Mouse (Mus musculus) myocyte (in vitro differentiated cells): Measurements from ENCODE around the gene Bhlhe23.

ENCODE experiments used
- CEBPB ChIP-seq: IDR thresholded peaks from 2 replicates; pipeline ENCODE4 v1.6.1; 2011; ENCODE audit warnings: mild to moderate bottlenecking, moderate library complexity; ENCODE audit not compliant: poor library complexity, insufficient read depth, severe bottlenecking
- E2F4 ChIP-seq: IDR thresholded peaks from one replicate; pipeline ENCODE4 v1.6.1; 2011; ENCODE audit warnings: mild to moderate bottlenecking, control low read depth, moderate library complexity; ENCODE audit not compliant: insufficient read depth
- MAX ChIP-seq: IDR thresholded peaks from one replicate; pipeline ENCODE4 v1.6.1; 2011; ENCODE audit warnings: low read depth, mild to moderate bottlenecking, control low read depth
- MYOD1 ChIP-seq, 3 experiments: IDR thresholded peaks; one replicate each; pipeline ENCODE4 v1.6.1; 2011; ENCODE audit warnings: control low read depth in 2 of 3, low read depth in 2 of 3, mild to moderate bottlenecking in 2 of 3, moderate library complexity in 1 of 3; ENCODE audit not compliant: insufficient read length in 2 of 3, control insufficient read depth in 1 of 3
- MYOG ChIP-seq, 3 experiments: IDR thresholded peaks; one replicate each; pipeline ENCODE4 v1.6.1; 2011; ENCODE audit warnings: control low read depth in 2 of 3, low read depth in 2 of 3, mild to moderate bottlenecking in 2 of 3; ENCODE audit not compliant: insufficient read length in 2 of 3, control insufficient read depth in 1 of 3, insufficient read depth in 1 of 3
- POLR2A ChIP-seq: IDR thresholded peaks from one replicate; pipeline ENCODE4 v1.6.1; 2011; ENCODE audit warnings: low read depth, mild to moderate bottlenecking, control low read depth, moderate library complexity; ENCODE audit not compliant: insufficient read length
- POLR2AphosphoS2 ChIP-seq: IDR thresholded peaks from one replicate; pipeline ENCODE4 v1.6.1; 2011; ENCODE audit warnings: low read depth, control low read depth; ENCODE audit not compliant: insufficient read length
- REST ChIP-seq: IDR thresholded peaks from one replicate; pipeline ENCODE4 v1.6.1; 2011; ENCODE audit warnings: mild to moderate bottlenecking, control low read depth, moderate library complexity; ENCODE audit not compliant: insufficient read depth, insufficient read length
- SRF ChIP-seq: IDR thresholded peaks from one replicate; pipeline ENCODE4 v1.6.1; 2011; ENCODE audit warnings: low read depth; ENCODE audit not compliant: control insufficient read depth, insufficient read length
- TCF12 ChIP-seq: IDR thresholded peaks from one replicate; pipeline ENCODE4 v1.6.1; 2011; ENCODE audit warnings: mild to moderate bottlenecking, control low read depth; ENCODE audit not compliant: poor library complexity, insufficient read depth, severe bottlenecking
- USF1 ChIP-seq: IDR thresholded peaks from one replicate; pipeline ENCODE4 v1.6.1; 2011; ENCODE audit warnings: low read depth, mild to moderate bottlenecking, control low read depth, moderate library complexity

DNA sequence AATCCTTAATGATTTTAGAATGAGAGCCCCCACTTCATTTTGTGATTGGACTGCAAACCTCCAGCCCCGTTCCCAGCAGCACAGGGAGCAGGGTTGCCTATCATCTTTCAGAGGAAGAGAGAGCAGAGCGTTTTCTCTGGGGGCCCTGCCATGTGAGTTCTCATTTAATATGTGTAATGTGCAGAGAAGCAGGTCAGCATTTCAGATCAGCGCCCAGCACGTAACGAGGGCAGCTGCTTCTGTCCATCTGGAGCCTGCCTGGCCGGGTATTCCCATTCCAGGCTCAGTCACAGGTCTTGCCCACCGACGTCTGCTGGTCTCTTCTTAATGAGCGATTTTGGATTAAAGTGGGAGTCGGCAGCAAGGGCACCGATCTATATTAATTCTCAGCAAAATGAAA, 11.7 kb downstream of the Bhlhe23 start:
- TF ChIP-seq MYOD1 (IDR thresholded peaks at IDR 0.05; ENCODE audit: control insufficient read depth in 1 of 3, insufficient read length in 2 of 3, low read depth in 2 of 3) (no peak), MYOG (IDR thresholded peaks at IDR 0.05; ENCODE audit: control insufficient read depth in 1 of 3, insufficient read depth in 1 of 3, insufficient read length in 2 of 3, low read depth in 2 of 3) (no peak), SRF (no peak), MAX (no peak), POLR2A (no peak), USF1 (no peak), TCF12 (no peak), CEBPB (no peak), REST (no peak), E2F4 (no peak), POLR2AphosphoS2 (no peak)
